Mouse (Mus musculus): ENCODE measurements around the gene Trpm8.

The Trpm8 gene

GRCm38 (mm10) chr1:88247660-88248059 lies 29.8 kb upstream of the Trpm8 start:
- no peak for DNase-seq (ENCODE audit: low read depth)

- DNase-seq (ENCODE audit: low read depth) = no peak
Measured at GRCm38 (mm10) chr1:88248658-88249057, 28.8 kb upstream of the Trpm8 start.

GRCm38 (mm10) chr1:88249596-88249995 lies 27.9 kb upstream of the Trpm8 start:
- DNase-seq (ENCODE audit: low read depth) = no peak

GRCm38 (mm10) chr1:88250023-88250422 lies 27.4 kb upstream of the Trpm8 start:
- no peak for DNase-seq (ENCODE audit: low read depth)

GRCm38 (mm10) chr1:88253106-88253505 lies 24.4 kb upstream of the Trpm8 start:
- no peak for DNase-seq (ENCODE audit: low read depth)

- no peak for DNase-seq (ENCODE audit: low read depth)
Measured at GRCm38 (mm10) chr1:88253540-88253939, 23.9 kb upstream of the Trpm8 start.

GRCm38 (mm10) chr1:88254793-88255465 lies 22.5 kb upstream of the Trpm8 start:
- DNase-seq (ENCODE audit: low read depth) = no peak

GRCm38 (mm10) chr1:88255466-88255857 lies 22.0 kb upstream of the Trpm8 start:
- no peak for DNase-seq (ENCODE audit: low read depth)

- DNase-seq (ENCODE audit: low read depth) = no peak
Measured at GRCm38 (mm10) chr1:88255989-88256754, 21.3 kb upstream of the Trpm8 start.

- DNase-seq (ENCODE audit: low read depth) = no peak
Measured at GRCm38 (mm10) chr1:88256886-88257663, 20.4 kb upstream of the Trpm8 start.

- no peak for DNase-seq (ENCODE audit: low read depth)
Measured at GRCm38 (mm10) chr1:88257681-88258080, 19.8 kb upstream of the Trpm8 start.

- no peak for DNase-seq (ENCODE audit: low read depth)
Measured at GRCm38 (mm10) chr1:88258361-88258760, 19.1 kb upstream of the Trpm8 start.

GRCm38 (mm10) chr1:88258881-88259642 lies 18.4 kb upstream of the Trpm8 start:
- DNase-seq (ENCODE audit: low read depth) = no peak

GRCm38 (mm10) chr1:88259643-88260024 lies 17.8 kb upstream of the Trpm8 start:
- DNase-seq (ENCODE audit: low read depth) = no peak

GRCm38 (mm10) chr1:88260114-88260513 lies 17.3 kb upstream of the Trpm8 start:
- no peak for DNase-seq (ENCODE audit: low read depth)

- DNase-seq (ENCODE audit: low read depth) = no peak
Measured at GRCm38 (mm10) chr1:88260604-88261377, 16.7 kb upstream of the Trpm8 start.

- no peak for DNase-seq (ENCODE audit: low read depth)
Measured at GRCm38 (mm10) chr1:88261706-88262105, 15.8 kb upstream of the Trpm8 start.

- no peak for DNase-seq (ENCODE audit: low read depth)
Measured at GRCm38 (mm10) chr1:88262255-88262654, 15.2 kb upstream of the Trpm8 start.

- DNase-seq (ENCODE audit: low read depth) = no peak
Measured at GRCm38 (mm10) chr1:88262961-88263360, 14.5 kb upstream of the Trpm8 start.

- DNase-seq (ENCODE audit: low read depth) = no peak
Measured at GRCm38 (mm10) chr1:88263778-88264177, 13.7 kb upstream of the Trpm8 start.

- DNase-seq (ENCODE audit: low read depth) = no peak
Measured at GRCm38 (mm10) chr1:88264237-88264868, 13.1 kb upstream of the Trpm8 start.
